Mouse (Mus musculus) gastrocnemius, postnatal 14 days (tissue): ENCODE measurements around the gene Trim56. TPM values are rescaled to one million over a fixed set of nuclear protein-coding genes. Genes with fewer than 3 reads are reported as not detected.

Experiments
- DNase-seq: peaks from one replicate; pipeline ENCODE4 v3.0.0; 2021; ENCODE audit warnings: mixed read lengths
- intact Hi-C: fragments of 180-260 bp; cut with DNase I; formaldehyde crosslinking; loops from one replicate; pipeline ENCODE4 v1.15.1; 2025; ENCODE audit warnings: low total_unique reads
- total RNA-seq, 2 experiments: library from RNA; stranded (reverse); gene quantifications; 2 replicates each; pipeline ENCODE4 v1.2.3; 2021

Gene Trim56
- total RNA-seq, 2 experiments from 2014 or later = 7.6 to 9.1 TPM

DNA sequence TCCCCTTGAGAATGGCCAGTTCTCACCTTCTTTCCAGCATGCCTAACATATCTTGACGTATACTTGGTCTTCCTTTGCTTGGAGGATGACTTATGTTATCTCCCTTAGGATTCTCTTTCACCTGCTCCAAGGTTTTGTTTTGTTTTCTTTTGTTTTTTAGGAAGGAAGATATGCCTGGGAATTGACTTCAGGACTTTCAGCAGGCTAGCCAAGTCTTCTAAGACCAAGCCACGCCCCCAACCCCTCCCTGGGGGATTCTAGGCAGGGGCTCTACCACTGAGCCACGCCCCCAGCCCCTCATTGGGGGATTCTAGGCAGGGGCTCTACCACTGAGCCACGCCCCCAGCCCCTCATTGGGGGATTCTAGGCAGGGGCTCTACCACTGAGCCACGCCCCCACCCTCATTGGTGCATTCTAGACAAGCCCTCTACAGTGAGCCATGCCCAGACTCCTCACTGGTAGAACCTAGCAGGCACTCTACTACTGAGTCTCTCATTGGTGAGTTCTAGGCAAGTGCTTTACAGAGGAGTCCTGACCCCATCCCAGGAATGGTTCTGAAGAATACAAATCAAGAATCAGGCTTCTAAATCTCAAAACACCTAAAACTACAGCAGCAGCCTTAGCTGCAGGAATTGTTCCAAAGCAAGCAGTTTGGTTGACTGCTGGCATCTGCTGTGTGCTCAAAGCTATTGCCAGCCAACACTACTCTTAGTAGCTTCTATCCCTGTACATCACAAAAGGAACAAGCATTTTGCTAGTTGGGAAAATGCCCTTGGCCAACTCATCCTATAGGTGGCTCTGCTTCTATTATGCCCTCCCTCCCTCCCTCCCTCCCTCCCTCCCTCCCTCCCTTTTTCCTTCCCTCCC is 4.2 kb downstream of the Trim56 start:
- intact Hi-C loops = loop anchor here (2.0 kb wide), 1 partner anchor 51 kb away; no protein-coding TSS in a partner anchor
- DNase-seq = no peak

DNA sequence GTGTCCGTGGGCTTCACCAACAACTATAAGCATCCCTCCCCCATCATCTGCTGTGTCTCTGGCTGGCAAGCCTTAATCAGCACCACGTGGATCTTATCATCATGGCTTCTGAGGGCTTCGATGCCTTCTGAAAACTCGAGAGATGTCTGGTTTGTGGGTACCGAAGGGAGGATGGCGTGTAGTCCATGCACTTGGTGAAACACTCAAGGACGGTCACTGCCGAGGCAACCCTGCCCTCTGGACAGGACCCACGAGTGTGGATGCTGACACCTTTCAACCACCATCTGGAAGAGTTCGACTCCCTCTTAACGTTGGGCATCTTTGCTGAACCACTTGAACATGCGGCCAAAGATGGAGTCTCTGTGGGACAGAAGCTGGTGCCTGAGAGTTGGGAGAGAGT is 5.1 kb downstream of the Trim56 start:
- intact Hi-C loops = loop anchor here (2.0 kb wide), 1 partner anchor 50 kb away; no protein-coding TSS in a partner anchor
- DNase-seq = no peak

DNA sequence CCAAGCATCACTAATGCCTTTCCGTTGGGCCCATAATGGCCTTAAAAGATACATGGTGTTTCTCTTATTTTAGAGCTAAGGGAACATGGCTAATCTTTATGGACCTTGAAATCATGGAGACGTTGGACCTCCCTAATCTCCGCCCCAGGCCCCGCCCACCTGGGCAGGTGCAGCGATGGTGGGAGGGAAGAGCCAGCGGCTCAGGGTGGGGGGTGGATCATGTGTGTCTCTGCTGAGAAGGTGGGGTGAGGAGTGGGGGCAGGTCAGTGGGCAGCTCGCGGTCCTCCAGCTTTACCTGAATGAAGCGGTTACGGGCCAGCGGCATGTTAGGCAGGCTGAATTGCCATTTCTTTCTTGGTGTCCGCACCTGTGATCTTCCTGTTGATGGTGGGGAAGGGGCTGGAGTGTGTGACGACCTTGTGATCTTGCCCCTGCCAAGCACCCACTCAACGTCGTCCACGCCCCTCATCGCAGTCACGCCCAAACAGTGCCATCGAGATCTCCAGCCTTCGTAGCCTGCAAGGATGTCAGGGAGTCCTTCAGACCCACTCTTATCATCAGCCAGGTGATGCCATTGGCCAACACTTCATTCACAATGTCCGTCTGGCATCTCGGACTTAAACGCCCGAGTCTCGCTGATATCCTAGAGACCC is 5.9 kb downstream of the Trim56 start:
- no peak for DNase-seq
- intact Hi-C loops = loop anchor here (2.0 kb wide), 1 partner anchor 49 kb away; no protein-coding TSS in a partner anchor

DNA sequence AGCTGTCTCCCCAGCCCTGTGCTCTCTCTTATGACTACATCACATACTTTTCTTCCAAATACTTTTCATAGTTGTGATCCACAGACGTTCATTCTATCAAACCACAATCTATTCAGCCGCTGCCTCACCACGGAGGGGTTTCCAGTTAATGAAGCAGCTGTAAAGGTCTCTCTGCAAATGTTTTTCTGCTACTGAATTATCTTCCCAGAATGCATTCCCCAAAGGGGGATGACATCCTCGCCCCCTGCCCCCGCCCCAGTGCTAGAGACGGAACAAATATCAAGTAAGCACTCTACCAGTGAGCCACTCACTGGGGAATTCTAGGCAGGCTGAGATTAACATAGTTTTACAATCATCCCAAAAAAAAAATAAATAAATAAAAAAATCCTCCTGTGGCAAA is 7.9 kb downstream of the Trim56 start:
- no peak for DNase-seq
- intact Hi-C loops = no loop called here

DNA sequence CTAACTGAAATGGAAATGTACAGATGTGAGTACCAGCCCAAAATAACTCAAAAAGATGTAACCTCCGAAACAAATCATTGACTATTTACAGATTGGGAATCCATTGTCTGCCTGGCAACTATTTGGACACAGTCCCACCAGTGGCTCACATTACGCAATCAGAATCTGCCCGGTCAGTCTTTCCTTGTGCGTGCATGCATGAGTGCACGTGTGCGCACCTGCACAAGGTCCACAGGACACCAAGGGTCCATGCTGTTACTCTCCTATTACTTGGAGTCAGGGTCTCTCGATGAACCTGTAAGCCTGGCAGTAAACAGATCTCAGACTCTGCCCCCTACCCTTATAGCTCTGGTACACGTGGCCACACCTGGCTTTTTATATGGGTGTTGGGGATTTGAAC is 8.3 kb downstream of the Trim56 start:
- intact Hi-C loops = loop anchor here (2.0 kb wide), 1 partner anchor 81 kb away; the partner anchor contains the start of gene Vgf
- DNase-seq = no peak

DNA sequence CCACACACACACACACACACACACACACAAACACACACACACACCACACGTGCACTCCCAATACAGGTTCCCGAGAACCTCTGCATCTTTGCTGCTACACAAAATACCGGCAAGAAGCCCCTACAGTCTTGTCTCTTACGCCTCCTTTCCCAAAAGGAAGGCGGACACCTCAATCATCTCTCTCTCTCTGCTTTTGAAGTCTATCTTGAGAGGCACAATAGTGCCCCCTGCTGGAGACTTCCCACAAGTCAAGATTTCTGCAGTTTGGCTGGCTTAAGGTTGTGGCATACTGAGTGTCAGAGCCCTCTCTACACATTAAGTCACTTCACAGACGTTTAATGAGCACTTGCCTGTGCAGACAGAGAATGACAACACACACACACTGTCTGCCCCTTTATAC is 9.0 kb downstream of the Trim56 start:
- intact Hi-C loops = loop anchor here (2.0 kb wide), 1 partner anchor 80 kb away; the partner anchor contains the start of gene Vgf
- peak; percentile 76 for DNase-seq

DNA sequence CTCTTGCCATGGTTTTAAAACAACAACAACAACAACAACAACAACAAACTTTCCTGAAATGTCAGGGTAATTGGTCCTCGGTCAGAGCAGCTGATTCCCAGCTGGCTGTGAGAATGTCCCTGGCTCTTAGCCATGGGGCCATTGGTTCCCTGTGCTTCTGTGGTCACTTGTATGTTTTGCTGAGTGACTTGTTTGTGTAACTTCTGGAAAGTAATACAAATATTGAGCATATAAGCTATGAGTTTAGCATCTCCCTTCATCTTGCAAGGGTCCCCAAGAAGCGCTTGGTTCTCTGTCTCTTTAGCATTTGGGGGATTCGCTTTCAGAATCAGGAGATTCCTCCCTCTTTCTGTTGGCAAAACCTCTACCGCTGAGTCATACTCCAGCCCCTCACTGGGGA is 9.6 kb downstream of the Trim56 start:
- intact Hi-C loops = loop anchor here (2.0 kb wide), 1 partner anchor 80 kb away; the partner anchor contains the start of gene Vgf
- no peak for DNase-seq

DNA sequence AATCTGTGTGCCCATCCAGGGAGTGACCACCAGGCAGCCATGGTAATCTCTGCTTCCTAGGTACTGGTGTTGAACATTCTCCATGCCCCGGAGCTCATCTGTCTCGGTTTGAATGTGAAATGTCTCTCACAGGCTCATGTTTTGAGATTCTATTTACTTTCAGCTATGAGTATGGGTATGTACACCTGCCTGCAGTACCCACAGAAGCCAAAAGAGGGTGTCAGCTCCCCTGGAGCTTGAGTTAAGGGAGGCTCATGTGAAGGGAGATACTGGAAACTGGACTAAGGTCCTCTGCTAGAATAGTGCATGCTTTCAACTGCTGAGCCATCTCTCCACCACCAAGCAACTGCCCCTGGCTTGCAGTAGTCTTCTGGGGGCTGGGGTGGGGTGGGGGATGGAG is 12.0 kb downstream of the Trim56 start:
- DNase-seq = no peak
- intact Hi-C loops = loop anchor here (2.0 kb wide), 1 partner anchor 41 kb away; no protein-coding TSS in a partner anchor

DNA sequence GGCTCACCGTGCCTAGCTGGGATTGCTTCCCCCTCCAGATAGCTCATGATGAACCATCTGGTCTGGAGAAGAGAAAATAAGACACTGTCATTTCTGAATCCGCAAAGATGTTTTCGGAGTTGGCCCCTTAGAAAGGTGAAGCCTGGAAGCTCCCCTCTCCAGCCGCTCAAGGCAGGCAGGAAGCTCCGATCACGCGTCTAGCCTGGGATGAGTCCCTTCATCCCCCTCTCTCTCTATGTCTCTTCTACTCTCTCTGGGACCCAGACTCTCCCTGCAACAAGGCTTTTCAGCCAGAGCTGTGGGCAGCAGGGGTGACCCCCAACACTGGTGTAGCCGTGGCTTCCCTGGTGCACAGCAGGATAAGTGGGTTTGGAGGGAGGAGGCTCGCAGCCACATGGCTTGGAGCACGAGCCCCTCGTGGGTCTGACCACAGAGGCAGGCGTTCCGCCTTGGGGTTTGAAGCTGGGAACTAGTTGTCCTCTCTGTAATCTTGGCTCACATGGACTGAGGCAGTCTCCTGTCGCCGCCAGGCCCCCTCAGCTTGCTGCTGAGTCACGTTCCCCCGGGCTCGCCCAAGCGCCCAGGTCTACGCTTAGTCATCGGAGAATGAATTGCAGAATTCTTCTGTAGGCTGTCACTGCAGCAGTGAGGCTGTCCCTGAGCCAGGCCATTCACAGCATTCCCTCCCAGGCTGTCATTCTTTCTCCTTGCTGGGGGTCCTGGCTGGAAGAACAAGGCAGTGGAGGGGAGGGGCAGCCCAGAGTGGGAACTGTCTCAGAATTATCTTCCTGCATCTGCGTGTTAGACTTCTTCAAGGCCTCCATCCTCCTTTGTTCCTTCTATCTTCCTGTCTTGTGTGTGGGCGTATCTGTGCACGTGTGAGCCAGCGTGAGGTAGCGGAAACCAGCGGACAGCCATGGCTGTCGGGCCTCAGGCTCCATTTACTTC is 13.2 kb downstream of the Trim56 start:
- intact Hi-C loops = no loop called here
- peak; percentile 65 for DNase-seq

DNA sequence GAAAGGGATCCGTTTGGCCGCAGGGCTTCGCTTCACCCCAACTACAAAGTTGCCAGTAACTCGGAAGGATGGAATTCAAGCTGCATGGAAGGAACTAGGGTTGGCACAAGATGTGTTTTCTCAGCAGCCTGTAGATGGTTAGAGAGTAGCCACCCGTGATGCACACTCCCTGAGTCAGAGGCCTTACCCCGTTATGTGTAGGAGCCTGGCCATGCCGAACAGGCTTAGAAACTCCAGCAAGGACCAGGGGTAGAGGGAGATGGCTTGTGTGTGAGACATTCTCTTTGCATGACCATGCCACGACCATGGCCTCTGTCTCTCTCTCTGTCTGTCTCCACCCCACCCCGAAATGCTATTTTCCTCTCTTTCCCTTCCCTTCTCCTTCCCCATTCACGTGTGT is 13.9 kb downstream of the Trim56 start:
- no peak for DNase-seq
- intact Hi-C loops = no loop called here

DNA sequence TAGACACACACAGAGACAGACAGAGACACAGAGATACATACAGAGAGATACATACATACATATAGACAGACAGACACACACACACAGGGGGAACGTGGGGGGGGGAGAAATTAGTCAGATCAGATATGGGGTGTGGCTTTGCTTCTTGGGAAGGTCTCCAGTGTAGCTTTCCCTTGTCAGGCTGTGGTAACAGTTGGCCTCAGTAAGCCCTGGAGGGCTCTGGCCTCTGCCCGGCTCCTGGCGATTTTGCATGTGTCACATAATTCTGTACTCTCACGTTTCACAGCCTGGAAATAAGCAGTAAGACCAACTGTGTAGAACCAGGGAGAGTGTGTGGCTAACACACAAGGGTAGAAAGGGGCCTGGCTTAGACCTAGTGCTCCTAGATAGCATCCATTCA is 15.3 kb downstream of the Trim56 start:
- no peak for DNase-seq
- intact Hi-C loops = no loop called here

DNA sequence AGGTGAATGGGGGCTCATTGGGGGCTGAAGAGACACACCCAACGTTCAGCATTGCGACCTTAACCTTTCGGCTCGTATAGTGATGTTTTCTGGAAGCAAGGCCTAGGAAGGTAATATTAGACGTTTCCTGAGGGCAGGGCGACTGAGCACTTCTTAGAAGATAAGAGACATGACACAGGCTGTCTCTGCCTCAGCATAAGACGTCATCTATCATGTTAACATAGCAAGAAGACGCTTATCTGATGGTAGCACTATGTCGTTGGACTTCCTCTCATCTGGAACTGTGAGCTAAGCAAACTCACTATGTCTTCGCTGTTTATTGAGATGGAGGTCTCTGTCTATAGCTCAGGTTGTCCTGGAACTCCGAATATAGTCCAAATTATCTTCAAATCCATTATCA is 17.6 kb downstream of the Trim56 start:
- intact Hi-C loops = no loop called here
- DNase-seq = no peak

DNA sequence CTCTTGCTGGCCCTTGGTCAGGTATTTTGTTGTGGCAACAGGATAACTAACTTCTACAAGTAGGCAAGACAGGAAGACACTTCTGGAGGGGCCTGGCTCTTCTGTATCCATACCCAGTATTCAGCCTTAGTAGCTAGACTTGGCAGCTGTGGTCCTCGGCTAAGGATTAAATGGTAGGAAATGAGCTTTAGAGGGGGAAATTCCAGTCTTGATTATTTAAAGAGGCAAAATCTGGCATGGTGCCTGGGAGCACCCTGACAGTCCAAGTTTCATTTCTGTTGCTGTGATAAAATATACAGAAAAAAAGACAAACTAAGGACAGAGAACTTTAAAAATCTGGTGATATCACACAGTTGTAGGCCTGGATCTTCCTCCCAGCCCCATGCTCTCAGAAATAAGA is 20.0 kb downstream of the Trim56 start:
- intact Hi-C loops = no loop called here
- DNase-seq = no peak

DNA sequence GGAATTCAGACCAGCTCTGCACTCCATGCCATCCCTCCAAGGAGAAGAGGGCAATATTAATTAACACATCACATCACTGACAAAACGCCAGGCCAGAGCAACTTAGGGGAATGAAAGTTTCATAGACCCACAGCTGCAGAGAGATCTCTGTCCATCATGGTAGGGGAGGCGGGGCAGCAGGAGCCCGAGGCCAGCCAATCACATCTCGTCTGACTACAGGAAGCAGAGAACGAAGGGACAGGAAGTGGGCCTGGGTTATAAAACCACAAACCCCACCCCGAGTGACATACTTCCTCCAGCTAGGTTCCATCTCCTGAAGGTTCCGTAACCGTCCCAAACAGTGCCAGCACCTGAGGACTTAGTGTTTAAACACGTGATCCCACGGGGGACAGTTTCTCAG is 20.9 kb downstream of the Trim56 start:
- intact Hi-C loops = no loop called here
- no peak for DNase-seq

DNA sequence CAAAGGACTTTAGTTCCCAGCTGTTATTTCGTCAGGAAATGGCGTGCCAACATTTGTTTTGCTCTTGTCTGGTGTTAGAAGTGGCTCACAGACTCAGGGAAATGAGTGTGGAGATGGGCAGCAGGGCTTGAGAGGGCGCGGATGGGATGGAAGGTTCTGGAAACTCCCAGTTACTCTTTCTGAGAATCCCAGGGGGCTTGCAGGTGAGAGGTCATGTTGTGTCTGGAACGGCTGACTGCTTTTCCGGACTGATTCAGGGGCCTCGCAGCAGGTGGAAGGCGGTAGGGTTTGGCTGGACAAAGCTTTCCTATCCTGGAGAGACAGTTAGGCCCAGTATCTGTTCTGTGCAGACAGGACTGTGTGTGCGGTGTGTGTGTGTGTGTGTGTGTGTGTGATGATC is 22.3 kb downstream of the Trim56 start:
- intact Hi-C loops = no loop called here
- DNase-seq = no peak

DNA sequence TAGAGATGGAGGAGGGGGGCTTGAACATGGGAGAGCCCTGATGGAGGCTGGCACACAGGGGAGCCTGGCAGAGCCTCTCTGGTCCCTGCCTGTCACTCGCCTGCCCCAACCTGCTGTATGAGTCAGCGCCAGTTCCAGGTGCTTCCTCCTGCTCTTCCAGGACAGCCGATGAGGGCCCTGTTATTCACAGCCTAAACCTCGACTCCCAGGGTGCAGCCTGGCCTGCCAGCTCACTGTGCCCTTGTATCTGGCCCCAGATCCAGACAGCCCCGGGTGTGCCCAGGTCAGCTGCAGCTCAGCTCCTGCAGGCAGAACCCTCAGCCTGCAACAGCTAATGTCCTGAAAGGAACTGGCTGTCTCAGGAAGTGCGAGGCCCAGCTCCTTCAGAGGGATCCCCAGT is 24.4 kb downstream of the Trim56 start:
- intact Hi-C loops = no loop called here
- DNase-seq = no peak

DNA sequence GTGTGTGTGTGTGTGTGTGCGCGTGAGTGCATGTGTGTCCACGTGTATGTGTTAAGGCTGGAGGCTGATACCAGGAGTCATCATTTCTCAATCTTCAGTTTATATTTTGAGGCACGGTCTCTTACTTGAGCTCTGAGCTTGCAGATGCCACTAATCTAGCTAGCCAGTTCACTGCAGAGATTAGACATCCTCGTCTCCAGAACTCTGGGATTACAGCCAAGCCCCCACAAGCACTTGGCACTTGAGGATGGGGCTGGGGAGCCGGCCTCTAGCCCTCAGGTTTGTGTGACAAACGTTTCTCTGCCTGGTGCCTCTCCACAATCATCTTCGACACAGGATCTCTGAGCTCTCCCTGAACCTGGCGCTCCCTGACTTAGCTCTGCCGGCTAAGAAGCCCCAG is 25.1 kb downstream of the Trim56 start:
- no peak for DNase-seq
- intact Hi-C loops = no loop called here

DNA sequence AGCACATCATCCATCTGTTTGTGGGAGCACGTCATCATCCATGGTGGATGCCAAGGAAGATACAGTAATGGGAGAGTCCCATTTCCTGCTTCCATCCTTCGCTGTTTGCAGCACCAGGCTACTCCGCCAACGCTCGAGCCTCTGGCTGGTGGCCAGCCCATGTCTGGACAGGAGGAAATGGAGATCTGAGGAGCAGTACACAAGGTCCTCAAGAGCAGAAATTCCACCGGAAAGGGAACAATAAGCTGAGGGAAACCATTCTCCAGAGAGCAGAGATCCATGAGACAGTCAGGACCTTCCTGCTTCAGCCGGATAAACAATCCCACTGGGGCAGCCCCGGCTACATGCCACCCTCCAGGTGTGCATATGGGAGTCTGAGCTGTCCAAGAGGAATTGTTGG is 28.6 kb downstream of the Trim56 start:
- peak; percentile 50 for DNase-seq
- intact Hi-C loops = no loop called here

DNA sequence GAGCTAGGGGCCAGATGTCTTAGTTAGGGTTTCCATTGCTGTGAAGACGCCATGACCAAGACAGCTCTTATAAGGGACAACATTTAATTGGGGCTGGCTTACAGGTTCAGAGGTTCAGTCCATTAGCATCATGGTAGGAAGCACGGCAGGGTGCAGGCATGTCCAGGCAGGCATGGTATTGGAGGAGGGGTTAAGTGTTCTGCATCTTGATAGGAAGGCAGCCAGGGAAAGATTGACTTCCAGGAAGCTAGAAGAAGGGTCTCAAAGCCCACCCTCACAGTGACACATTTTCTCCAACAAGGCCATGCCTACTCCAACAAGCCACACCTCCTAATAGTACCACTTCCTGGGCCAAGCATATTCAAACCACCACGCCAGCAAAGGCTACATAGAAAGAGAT is 30.3 kb downstream of the Trim56 start:
- intact Hi-C loops = no loop called here
- no peak for DNase-seq

DNA sequence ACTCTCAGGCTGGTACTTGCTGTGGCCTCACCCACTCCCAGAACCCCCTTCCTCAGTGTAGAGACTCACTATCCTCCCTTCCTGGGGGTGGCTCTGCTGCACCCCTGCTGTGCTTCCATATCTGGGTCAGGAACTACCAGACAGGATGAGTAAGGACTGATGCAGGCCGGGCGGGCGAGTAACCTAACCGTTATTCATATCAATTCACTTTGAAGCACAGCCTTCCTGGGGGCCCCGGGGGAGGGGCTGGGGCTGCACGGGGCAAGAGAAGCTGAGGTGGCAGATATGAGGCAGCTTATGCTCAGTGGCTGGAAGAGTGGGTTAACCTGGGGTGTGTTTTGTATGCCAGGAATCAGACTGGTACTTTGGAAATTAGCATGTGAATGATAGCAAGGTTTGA is 31.0 kb downstream of the Trim56 start:
- no peak for DNase-seq
- intact Hi-C loops = no loop called here
